Mouse (Mus musculus) embryo, embryonic 9.5 days (tissue): ENCODE results near the gene Arhgap25.
"Not testable (repeated sequence)": the region's sequence is repeated elsewhere in the genome, so short reads cannot be mapped to it uniquely, and the experiment has no call there.

ENCODE experiments used
- DNase-seq: peaks from one replicate; pipeline ENCODE4 v3.0.0-alpha.2; 2017; ENCODE audit errors: extremely low spot score

Arhgap25 gene

DNA sequence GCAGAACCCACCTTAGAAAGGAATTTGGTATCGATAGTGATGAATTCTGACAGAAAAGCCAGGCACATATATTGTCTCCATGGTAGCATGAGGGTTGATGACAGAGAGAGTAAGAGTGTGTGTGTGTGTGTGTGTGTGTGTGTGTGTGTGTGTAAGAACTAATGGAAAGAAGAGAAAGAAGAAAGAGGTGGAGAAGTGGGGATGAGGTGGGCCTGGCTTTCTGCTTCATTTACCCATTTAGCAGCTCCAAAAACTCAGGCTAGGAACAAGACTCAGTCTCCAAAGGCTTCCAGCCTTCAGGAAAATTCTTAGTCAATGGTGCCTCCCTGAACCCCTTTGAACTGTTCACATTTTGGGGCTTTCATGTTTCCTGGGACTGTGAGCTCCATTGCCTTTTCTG, 29.5 kb downstream of the Arhgap25 start:
- DNase-seq, result no peak

DNA sequence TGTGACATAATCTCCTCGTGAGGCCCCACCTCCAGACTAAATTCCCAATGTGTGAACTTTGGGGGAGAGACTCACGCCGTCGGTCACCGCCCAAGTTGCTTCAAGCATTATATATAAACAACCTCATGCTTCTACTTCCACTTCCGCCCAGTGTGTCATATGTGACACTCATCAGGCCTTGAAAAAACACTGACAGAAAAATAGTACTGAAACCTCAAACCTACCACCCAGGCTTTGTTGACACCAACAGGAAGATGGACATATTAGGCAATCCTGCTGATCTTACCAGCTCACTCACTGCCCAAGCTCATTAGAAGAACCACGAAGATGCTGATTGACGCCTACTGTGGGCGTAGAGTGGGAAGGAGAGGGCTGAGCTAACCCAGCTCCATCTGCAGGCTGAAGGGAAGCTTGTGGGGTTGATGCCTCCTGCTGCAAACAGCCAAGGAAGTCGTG, 30.2 kb downstream of the Arhgap25 start:
- no peak for DNase-seq

DNA sequence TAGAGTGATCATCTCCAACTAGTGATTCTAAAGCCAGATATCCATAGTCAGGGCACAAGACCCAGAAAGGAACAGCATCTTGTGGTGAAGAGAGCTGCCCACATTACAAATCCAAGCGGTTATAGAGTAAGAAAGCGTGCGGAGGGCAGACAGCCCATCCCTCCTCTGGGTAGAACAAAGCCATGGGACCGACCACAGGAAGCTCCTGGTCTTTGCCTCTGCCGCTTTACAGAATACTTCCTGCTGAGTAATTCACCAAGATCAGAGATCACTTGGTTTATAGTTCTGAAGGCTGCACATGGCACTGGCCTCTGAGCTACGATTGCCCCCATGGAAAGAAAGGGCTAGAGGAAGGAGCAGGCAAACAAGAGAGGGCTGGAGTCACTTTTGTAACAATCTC, 30.6 kb downstream of the Arhgap25 start:
- no peak for DNase-seq

DNA sequence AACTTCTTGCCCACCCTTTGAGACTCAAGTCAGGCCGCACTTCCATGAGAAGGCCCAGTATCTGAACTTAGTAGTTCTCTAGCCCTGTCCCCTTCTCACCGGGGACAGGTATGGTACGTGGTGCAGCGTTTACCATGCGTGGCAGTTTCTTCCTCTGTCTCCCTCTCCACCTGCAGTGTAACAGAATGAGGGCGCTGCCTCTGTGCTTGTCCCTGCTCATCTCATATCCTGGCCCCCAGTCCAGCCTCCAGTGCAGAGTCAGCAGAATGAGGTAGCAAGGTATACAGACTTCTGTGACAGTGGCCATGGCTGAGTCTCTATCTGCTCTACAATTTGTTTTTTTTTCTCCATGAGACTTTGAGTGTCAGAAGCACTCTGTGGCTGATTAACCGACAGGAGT, 32.4 kb downstream of the Arhgap25 start:
- no peak for DNase-seq

DNA sequence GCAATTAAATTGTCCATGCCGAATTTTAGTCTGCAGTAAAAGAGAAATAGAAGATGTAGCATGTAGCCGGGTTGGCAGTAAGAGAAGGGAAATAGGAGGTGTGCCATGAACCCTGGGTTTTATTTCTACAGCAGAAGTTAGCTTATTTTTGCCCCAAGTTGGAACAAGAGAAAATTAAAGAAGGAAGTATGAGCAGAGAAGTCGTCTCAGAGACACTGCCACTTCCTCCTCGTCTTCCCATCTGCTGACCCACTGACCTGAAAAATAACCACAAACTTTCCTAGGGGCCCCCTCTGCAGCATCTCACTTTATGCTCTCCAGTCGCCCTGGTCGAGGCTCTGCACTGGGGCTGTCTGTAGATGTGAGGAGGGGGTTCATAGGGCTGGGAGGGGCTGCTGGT, 33.3 kb downstream of the Arhgap25 start:
- no peak for DNase-seq

DNA sequence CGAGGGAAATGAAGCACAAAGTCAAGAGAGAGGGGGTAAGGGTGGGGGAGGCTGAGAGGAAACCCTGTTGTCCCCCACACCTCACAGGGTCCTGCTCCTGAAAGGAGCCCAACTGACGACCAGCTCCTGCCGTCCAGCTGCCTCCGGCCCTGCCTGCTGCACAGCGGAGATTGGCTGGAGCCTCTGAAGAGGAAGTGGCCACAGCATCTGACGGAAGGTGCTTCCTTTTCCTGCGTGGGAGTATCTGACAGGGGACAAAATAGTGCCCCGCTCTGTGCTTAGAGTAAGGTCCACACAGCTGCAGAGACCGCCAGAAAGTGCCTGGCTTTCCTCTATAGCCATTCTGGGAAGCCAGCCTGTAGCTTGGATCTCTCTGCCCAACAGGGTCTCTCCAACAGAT, 36.9 kb downstream of the Arhgap25 start:
- DNase-seq, result no peak

DNA sequence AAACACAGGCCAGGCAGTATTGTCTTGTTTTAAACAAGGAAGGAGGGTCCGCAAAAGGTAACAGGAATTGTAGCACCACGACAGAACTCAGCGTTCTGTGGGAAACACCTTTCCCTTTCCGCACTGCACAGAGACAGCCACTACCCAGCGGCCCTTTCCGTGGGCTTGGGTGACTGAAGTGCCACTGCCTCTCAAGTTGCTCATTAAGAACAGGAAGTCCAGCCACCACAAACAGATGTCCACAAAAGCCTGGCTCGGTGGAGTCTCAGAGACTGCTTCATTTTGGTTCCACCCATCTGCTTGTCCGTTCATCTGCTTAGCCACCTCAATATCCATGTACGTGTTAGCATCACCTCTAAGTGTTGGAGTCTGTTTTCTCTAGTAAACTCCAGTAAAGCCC, 38.7 kb downstream of the Arhgap25 start:
- DNase-seq, result no peak

DNA sequence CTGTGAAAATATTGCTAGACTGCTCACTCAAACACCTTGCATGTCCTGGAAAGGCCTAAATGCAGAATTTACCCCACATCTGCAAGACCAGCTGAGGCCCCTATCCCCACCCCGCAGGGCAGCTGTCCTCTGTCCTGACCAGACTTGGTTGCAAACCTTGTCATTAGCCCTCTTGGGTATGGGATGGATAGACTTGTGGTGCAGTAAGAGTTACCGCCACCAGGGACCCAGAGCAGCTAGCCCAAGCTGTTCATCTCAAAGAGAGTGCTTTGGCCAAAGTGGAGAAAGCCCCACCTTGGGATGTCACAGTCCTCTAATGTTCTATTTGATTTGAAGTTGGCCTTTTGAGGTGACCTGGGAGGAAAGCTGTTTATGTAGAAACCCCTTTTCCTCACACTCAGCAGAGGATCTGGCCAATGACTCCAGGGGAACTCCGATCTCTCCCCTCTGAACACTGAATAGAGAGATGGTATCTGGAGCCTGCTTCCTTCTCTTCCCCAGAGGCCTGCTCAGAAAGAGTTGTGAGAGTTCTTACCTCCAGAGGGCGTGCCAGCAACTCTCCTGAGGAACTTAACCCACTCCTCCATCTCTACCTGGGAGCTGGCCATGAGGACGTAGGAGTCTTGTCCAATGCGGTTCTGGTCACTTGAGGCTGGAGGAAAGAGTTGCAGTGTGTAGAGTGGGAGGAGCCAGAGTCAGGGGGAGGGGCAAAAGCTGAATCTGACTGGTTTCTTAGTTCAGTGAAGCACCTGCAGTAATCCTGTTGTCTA, 45.2 kb downstream of the Arhgap25 start:
- DNase-seq, result no peak

DNA sequence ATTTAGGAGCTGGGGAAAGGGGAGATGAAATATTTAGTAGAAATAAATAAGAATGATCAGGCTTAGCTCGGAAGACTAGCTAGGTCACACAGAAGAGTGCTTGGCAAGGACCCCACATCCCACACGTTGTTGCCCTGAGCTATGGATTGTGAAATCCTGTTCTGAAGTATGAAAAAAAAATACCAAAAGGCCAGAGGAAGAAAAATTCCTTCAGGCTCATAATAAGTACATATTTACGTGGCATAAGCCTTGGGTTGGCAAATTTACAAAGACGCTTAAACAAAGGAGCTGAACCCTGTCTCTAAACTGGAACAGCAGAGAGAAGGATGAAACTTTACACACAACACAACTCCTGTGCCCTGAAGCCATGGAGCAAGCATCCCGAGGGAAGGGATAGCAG, 48.3 kb downstream of the Arhgap25 start:
- no peak for DNase-seq

DNA sequence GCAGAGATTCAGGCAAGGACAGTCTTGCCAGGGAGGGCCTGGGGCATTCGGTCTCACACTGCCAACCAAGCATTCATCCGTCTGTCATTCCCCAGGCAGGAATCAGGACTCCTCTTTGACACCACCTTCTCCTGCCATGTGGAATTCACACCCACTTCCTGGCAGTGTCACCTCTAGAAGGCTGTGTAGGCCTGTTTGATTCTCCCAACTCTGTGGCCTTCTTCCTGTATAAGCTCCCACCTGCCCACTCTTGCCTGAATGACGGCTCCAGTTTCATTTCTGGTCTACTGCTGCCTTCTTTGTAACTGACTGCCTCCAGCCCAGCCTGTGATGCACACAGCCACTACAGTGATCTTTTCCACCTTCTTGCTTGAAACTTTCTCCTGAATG, 49.2 kb downstream of the Arhgap25 start:
- no peak for DNase-seq

DNA sequence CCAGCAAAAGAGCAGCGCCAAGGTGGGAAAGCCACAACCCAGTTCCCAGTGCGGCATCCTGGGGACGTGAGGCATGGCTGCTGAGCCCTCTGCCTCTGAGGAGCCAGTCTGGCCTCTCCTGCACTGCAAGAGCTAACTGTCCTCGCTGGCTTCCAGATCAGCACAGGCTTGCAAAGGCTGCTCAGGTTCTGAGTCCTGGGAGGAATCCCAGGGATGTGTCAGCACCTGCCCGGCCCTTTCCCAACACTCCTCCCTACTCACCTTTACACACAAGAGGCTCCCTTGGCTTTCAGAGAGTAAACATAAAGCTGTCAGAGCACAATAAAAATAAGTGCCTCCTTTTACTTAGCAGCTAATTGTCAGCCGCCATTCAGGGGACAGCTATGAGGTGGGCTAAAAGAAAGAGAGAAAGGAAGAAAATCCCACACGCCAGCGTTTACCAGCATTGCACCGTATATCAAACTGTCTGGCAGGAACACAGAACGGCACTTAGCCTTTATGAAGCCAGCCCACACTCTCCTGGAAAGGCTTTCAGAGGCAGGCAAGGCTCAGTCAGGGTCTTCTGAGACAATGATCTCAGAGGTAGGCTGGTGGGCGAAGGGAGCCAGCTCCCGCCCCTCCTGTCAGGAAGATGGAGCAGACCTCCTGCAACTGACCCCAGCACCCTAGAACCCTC, 49.7 kb downstream of the Arhgap25 start:
- DNase-seq, result no peak

DNA sequence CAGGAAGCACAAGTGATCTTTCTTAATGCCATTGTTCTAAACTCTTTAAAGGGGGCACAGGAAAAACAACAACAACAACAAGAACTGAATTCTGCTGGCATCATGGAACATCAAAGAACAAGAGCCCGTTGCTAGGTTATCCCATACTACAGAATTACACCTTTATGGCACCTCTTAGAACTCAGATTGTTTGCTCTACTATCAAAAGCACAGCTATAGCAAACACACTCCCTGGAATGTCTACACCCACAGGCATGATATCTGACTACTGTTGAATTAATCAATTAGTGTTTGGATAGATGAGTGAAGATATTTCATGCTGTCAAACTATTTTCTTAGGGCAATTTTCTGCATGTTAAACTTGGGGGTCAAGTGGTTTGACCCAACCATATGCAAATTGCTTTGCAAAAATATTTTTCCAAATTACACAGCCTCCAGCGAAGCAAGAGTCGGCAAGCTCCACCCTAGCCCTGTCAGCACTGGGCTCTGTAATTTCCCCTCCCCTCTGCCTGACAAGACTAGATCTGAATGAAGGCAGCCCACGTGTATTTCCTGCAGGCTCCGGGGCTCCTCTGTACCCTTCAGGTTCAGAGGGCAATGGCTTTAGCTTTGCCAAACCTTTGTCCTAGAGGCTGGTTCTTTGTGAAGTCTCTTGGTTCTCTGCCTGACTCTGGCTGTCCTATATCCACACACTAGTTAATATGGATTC, 53.6 kb downstream of the Arhgap25 start:
- no peak for DNase-seq

DNA sequence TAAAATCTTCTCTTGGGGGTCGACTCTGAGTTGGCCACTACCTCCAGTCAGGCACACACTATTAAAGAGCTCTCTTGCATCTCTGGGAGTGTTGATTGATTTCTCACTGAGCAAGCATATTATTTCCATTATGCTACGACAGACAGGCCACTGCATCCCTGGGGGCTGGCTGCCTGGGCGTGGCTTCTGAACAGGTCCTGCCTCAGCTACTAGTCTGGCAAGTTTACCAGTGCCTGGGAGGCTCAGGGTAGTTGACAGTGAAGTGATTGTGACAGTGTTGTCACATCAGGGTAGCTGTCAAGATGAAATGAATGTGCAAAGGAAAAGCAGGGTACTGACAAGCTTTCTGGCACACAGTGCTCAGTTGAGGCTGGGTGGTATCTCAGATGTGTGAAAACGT, 54.2 kb downstream of the Arhgap25 start:
- no peak for DNase-seq

DNA sequence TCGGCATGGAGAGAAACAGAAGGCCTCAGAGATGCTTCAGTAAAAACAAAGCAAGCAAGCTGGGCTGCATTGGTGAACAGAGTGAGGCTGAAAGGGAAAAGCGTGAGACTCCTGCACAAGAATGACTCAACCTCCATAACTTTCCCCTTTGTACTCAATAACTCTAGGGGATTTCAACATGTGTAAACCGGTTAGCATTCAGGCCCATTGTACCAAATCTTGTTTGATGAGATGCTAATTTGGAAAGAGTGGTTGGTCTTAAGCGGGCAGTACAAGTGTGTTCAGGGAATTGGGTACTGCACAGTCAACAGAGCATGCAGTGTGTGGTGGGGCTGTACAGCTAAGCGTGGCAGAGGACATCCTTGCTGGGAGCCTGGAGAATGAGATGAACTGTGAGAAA, 57.8 kb downstream of the Arhgap25 start:
- no peak for DNase-seq

DNA sequence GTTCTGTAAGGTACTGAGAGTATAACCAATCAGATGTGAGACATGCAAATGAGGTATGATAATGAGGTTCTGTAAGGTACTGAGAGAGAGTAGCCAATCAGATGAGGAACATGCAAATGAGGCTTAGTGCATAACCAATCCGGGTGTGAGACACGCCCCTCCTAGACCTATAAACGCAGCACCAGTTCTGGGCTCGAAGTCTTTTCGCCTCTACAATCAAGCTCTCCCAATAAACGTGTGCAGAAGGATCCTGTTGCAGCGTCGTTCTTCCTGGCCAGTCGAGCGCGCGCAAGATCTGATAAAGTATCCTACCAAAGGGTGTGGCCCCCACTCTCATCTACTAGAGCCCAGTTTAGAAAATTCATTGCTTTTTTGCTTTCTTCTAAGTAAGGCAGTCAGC, 63.0 kb downstream of the Arhgap25 start:
- not testable (repeated sequence) for DNase-seq

DNA sequence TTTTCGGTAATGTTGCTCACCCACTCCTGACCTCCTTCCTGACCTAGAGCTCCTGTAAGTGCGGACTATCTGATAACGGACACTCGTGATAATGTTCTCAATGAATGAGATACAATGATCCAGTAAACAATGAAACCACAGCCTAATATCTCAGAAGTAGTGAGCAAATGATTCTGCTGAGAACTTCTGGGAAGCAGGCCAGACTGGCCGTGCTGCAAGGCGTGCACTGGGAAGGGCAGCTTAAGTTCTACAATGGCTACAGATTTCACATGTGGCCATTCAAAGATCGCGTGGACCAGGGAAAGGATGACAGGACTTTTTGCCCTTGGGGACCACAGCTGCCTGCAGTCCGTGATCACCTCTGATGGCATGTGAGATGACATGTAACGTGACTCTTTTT, 64.7 kb downstream of the Arhgap25 start:
- no peak for DNase-seq

DNA sequence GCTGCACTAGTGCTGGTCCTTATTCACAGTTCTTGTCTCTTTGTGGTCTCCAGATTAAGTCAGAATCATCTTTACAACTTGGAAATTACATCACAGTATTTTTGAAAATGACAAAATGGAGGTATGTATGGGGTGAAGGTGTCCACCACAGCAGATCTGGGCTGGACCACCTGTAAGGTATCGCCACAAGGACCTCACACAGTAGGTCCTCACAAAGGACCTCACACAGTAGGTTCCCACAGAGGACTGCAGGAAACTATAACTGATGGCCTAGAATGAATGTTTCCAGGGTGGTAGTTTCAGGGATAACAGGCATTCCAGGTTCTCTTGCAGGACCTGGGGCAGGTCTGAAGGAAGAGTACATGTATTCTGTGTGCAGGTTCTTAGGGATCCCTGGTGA, 65.7 kb downstream of the Arhgap25 start:
- no peak for DNase-seq

DNA sequence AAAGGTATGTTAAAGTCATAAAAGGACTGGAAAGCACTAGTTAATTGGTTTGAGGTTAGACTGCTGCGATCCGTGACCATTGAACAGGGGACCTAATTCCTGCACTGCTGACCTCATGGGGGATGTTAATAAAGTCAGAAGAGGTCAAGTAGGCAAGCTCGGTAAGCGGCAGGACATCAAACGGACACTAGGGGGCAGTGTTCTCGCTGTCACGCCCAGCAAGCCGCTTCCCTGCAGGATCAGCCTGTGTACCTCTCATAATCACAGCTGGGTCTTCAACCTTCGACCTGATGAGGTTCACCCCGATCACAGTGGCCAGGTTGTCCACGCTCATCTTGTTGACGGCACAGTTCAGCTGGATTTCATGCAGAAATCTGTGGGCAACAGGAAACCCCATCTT, 66.8 kb downstream of the Arhgap25 start:
- peak; percentile 84 for DNase-seq

DNA sequence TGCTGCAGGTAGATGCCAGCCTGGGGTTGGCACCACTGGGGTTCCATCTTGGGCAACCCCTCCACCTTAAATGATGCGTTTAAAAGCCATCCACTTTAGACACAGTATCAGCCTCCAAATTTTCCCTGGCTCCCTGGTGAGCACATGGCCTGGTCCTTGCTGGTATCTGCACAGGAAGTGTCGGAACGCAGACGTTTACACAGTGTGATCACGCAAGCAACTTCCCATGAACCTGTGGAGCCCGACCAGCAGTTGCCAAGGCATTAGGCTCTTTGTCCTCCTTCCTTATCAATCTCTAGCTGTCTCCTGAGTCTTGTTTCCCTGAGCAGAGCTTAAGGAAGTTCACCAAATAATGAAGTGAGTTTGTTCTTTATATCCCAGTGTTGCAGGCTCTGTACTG, 77.6 kb downstream of the Arhgap25 start:
- DNase-seq, result no peak

DNA sequence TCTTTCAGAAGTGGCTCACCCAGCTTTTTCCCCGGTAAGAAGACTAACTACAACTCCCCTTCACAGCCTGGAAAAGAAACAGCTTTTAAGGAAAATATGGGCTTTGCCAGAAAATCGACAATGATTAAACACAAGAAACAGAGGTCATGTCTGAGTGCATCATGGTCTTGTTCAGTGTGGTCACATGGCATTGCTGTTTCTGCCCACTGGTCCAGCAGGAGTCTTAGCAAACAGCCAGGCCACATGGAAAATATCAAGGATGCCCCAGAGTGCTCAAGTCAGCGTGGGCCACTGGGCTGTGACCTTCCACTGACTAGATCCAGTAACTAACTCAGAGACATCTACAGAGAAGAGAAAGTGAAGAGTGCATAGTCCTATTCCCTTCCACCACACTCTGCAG, 81.3 kb downstream of the Arhgap25 start:
- DNase-seq, result no peak

DNA sequence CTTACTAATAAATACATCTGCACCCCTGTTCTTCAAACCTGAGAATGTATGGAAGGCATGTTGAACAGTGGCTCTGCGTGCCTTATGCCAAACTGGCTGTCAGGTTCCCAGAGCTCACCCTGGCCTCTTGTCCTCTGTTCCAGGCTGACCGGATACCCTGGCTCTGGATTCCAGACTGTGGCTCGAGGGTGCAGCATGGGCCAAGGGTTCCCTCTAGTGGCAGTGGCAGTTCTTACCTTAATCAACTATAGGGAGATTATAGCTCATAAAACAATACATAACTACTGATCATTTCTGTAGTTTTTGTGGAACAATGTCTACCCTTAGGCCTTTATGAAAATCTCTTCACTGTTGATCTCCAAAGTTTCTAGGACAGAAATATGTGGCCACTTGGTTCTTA, 82.0 kb downstream of the Arhgap25 start:
- peak; percentile 19 for DNase-seq

DNA sequence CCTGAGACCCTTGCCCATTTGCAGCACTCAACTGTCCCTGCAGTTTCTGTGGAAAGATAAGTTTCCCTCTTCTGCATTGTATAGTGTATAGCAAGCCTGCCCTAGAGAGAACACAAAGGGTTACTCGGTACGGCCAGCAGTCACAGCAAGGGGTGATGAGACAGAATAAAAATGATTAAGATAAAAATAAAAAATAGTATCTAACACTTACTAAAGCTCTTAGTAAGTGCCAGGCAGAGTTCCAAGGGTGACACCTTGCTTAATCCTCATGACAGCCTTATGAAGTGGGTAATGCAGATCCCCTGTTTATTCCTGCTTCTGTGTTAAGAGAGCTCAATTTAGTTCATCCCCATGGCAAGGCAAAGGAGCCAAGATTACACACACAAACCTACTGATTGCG, 83.5 kb downstream of the Arhgap25 start:
- no peak for DNase-seq

DNA sequence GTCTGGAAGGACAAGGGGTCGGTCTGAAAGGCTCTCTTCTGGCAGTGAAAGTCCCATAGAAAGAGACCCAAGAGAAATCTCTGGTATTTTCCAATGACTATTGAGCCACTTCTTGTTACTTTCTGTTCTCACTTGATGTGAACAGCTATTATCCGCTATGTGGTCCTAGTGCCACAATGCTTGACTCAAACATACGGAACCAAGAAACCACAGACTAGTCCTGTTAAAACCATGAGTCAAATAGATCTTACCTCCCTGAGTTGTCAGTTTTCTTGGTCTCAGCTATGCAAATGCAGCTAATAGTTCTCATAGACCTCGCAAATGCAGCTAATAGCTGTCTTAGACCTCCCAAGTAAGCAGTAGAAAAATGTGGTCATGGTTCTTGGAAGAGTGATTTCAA, 85.8 kb downstream of the Arhgap25 start:
- no peak for DNase-seq
